Mouse (Mus musculus): ENCODE measurements at regions not wholly inside any gene's neighbourhood (a gene's known extent, or its start where the extent isn't known, plus 50 kb on each side); places are given as distances from the start of the nearest gene placed in this dataset.

DNA sequence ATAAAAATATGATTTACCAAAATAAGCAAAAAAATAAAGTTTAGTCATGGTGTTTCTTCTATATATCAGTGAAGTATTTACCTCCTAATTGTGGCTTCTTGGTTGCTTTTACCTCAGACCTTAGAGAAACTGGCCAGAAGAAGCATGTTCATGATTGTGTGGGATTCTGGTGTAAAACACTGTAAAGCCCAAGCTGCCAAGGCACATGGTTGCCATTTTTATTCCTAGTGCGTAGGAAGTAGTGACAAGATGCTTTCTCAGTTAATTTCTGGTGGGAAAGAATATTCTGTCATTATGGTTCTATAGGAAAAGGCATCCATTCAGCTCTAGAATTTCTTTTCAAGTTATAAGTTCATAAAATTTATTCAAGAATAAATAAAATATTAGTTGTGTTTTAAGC, 805.2 kb downstream of the Olfm4 start:
- Histone ChIP-seq H3K9ac (ENCODE audit: low read depth, low read length) (no peak overlapping the region), H3K27ac (ENCODE audit: low read depth, low read length) (no peak overlapping the region), H3K4me1 (ENCODE audit: control insufficient read depth, insufficient read depth, low read length) (no peaks in the 10 kb centered on the region), H3K4me3 (ENCODE audit: low read length) (no peak overlapping the region), H3K4me2 (replicated peaks; ENCODE audit: low read depth, low read length) (no peak overlapping the region), H3K27me3 (ENCODE audit: control insufficient read depth, insufficient read depth, low read length) (no peaks in the 10 kb centered on the region), H3K36me3 (ENCODE audit: control insufficient read depth, insufficient read depth, low read length) (no peaks in the 10 kb centered on the region), H3K9me3 (ENCODE audit: control insufficient read depth, low read length) (no peaks in the 10 kb centered on the region)
- whole genome bisulfite sequencing = 87% methylated on average over 1 of the region's 1 CpGs
- ATAC-seq (ENCODE audit: low FRiP score, low TSS enrichment) = no peak

DNA sequence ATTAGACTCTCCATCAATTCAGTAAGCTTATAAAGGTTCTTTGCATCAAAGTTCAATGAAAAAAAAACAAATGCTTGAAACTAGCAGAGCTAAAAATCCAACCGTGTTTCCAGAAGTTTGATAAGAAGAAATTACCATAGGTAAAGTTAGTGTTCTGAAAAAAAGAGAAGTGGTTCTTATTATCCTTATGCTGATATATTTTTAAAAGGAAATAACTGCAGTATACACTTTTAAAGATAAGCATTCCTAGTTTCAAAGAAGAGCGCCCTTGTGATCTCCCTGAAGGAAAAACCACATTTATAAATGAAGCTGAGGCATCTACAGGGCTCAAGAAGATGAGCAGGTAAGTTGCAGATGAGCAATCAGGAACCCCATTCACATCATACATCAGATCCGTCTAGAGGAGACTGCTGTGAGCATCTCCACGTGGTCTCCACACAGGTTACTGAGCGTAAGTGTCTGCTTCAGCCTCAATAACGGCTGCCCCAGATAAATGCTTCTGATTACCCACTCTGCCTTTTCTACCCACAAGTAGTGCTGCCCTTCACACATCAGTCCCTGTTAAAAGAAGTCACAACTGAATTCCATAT, 815.6 kb downstream of the Olfm4 start:
- Histone ChIP-seq H3K9ac (ENCODE audit: low read depth, low read length) (no peak overlapping the region), H3K4me2 (replicated peaks; ENCODE audit: low read depth, low read length) (no peak overlapping the region), H3K27me3 (ENCODE audit: control insufficient read depth, insufficient read depth, low read length) (no peaks in the 10 kb centered on the region), H3K4me3 (ENCODE audit: low read length) (no peak overlapping the region), H3K4me1 (ENCODE audit: control insufficient read depth, insufficient read depth, low read length) (no peaks in the 10 kb centered on the region), H3K9me3 (ENCODE audit: control insufficient read depth, low read length) (no peaks in the 10 kb centered on the region), H3K27ac (ENCODE audit: low read depth, low read length) (no peak overlapping the region), H3K36me3 (ENCODE audit: control insufficient read depth, insufficient read depth, low read length) (no peaks in the 10 kb centered on the region)
- 86% methylated on average over 6 of the region's 6 CpGs for WGBS
- no peak for ATAC-seq (ENCODE audit: low FRiP score, low TSS enrichment)

DNA sequence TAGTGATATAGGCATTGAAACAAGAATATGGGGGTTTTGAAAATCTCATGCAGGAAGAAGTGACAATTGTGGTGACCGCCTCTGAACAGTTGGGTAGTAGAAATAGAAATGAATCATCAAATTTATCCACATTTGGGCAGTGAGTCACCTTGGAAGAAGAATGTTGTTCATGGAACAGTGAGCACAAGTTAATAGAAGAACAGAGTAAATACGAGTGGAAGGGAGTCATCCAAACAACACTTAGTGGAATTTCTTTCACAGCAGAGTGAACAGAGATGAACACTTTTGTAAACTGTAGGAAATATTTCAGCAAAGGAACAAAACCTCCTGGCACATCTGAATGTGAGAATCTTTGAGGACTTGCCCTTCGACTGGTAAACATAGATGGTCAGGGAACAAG, 846.6 kb downstream of the Olfm4 start:
- no peak overlapping the region for H3K27ac ChIP-seq (ENCODE audit: low read depth, low read length)
- H3K9ac ChIP-seq (ENCODE audit: low read depth, low read length) = no peak overlapping the region
- ATAC-seq (ENCODE audit: low FRiP score, low TSS enrichment) = no peak
- WGBS = 68% methylated on average over 3 of the region's 3 CpGs
- no peaks in the 10 kb centered on the region for H3K36me3 ChIP-seq (ENCODE audit: control insufficient read depth, insufficient read depth, low read length)
- H3K4me2 ChIP-seq (replicated peaks; ENCODE audit: low read depth, low read length) = no peak overlapping the region
- no peaks in the 10 kb centered on the region for H3K4me1 ChIP-seq (ENCODE audit: control insufficient read depth, insufficient read depth, low read length)
- H3K27me3 ChIP-seq (ENCODE audit: control insufficient read depth, insufficient read depth, low read length) = no peaks in the 10 kb centered on the region
- no peaks in the 10 kb centered on the region for H3K9me3 ChIP-seq (ENCODE audit: control insufficient read depth, low read length)
- H3K4me3 ChIP-seq (ENCODE audit: low read length) = no peak overlapping the region

DNA sequence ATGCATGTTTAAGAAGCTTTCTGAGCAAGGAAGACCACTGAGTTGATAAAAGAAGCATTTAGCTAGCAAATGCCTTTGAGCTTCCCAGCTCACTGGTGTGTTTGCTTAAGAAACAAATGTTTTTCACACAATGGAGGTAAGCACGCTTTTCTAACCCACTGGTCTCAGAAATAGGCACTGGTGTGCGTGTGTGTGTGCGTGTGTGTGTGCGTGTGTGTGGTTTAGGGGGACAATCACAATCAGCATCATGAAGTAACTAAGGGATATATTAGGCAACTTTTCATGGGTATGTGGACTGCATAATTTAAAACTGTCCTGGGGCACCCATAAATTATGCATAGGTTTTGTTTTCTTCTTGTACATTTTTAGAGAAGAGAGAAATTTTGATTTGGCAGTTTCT, 860.7 kb downstream of the Olfm4 start:
- Histone ChIP-seq H3K4me2 (replicated peaks; ENCODE audit: low read depth, low read length) (no peak overlapping the region), H3K27ac (ENCODE audit: low read depth, low read length) (no peak overlapping the region), H3K36me3 (ENCODE audit: control insufficient read depth, insufficient read depth, low read length) (no peaks in the 10 kb centered on the region), H3K4me1 (ENCODE audit: control insufficient read depth, insufficient read depth, low read length) (no peaks in the 10 kb centered on the region), H3K9ac (ENCODE audit: low read depth, low read length) (no peak overlapping the region), H3K4me3 (ENCODE audit: low read length) (no peak overlapping the region), H3K27me3 (ENCODE audit: control insufficient read depth, insufficient read depth, low read length) (no peaks in the 10 kb centered on the region; the same call in 1 of the 2 replicates), H3K9me3 (ENCODE audit: control insufficient read depth, low read length) (no peaks in the 10 kb centered on the region)
- 81% methylated on average over 4 of the region's 4 CpGs for WGBS
- no peak for ATAC-seq (ENCODE audit: low FRiP score, low TSS enrichment)

DNA sequence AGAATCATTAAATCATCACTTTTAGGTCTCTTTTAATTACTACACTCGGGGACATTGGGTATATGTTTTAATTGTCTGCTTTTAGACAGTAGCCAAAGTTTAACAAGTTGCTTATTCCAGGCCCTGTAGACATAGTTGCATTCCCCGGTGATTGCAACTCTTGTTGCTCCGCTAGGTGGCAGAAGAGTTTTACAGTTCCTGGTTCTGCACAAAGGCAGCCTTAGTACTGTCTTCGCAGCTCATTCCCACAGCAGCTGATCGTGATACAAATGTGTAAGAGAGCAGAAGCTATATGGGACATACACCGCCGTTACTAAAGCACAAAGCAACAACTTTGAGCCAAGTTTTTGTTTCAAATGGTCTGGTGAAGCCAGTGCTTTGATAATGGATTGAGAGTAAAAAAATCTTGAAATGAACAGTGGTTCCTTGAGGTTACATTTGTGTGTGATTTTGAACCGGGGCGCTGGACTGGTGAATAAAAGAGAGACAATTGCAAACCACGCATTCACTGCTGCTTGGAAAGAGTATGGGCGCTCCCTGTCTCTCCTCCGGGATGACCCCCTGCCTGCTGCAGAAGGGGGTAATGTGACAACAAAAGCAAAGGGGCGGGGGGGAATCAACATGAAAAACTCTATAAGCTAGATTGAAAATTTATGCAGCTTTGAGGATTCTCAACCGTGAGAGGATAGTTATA, 861.8 kb downstream of the Olfm4 start:
- Histone ChIP-seq H3K9me3 (ENCODE audit: control insufficient read depth, low read length) (no peaks in the 10 kb centered on the region), H3K4me2 (replicated peaks; ENCODE audit: low read depth, low read length) (peak overlapping the region; percentile 21; the same call in 1 of the 2 replicates), H3K27me3 (ENCODE audit: control insufficient read depth, insufficient read depth, low read length) (no peaks in the 10 kb centered on the region; the same call in 1 of the 2 replicates), H3K36me3 (ENCODE audit: control insufficient read depth, insufficient read depth, low read length) (no peaks in the 10 kb centered on the region), H3K4me3 (ENCODE audit: low read length) (no peak overlapping the region), H3K9ac (ENCODE audit: low read depth, low read length) (no peak overlapping the region), H3K4me1 (ENCODE audit: control insufficient read depth, insufficient read depth, low read length) (no peaks in the 10 kb centered on the region), H3K27ac (ENCODE audit: low read depth, low read length) (no peak overlapping the region)
- WGBS = 29% methylated on average over 14 of the region's 14 CpGs
- ATAC-seq (ENCODE audit: low FRiP score, low TSS enrichment) = peak; percentile 88

DNA sequence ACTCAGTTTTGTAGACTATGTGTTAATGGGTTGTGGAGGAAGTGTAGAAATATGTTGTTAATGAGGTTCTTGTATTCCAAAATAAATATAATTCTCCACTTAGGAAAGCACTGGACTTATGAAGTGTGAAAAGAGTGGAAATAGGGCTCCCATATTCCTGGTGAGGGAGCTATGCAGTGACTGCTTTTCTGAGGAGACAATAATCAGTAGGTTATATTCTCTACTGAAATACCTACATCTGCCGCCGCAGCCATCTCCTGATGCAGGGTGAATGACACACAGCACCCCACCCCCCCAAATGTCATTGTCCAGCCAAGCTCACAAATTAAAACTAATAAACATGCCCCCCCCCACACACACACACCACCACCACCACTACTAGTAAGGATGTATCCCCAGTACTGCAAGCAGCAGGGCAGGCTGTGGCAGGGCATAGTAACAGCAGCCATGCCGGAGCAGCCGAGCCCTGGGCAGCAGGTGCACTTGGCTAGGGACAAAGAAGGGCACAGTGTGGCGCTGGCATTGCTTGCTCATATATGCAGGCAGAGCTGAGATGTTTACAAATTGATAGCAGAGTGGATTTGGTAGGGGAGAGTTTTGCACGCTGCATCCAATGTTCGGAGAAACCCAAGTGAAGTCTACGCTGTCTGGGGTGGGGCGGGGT, 862.7 kb downstream of the Olfm4 start:
- H3K4me3 ChIP-seq (ENCODE audit: low read length) = no peak overlapping the region
- 92% methylated on average over 9 of the region's 9 CpGs for WGBS
- no peak overlapping the region for H3K27ac ChIP-seq (ENCODE audit: low read depth, low read length)
- no peak for ATAC-seq (ENCODE audit: low FRiP score, low TSS enrichment)
- no peaks in the 10 kb centered on the region; the same call in 1 of the 2 replicates for H3K27me3 ChIP-seq (ENCODE audit: control insufficient read depth, insufficient read depth, low read length)
- H3K9me3 ChIP-seq (ENCODE audit: control insufficient read depth, low read length) = no peaks in the 10 kb centered on the region
- H3K4me2 ChIP-seq (replicated peaks; ENCODE audit: low read depth, low read length) = no peak overlapping the region
- H3K36me3 ChIP-seq (ENCODE audit: control insufficient read depth, insufficient read depth, low read length) = no peaks in the 10 kb centered on the region
- H3K4me1 ChIP-seq (ENCODE audit: control insufficient read depth, insufficient read depth, low read length) = no peaks in the 10 kb centered on the region
- no peak overlapping the region for H3K9ac ChIP-seq (ENCODE audit: low read depth, low read length)
